Mouse (Mus musculus) CH12.LX (cell line): Measurements from ENCODE around the gene Idh3g. TPM values are rescaled to one million over a fixed set of nuclear protein-coding genes. Genes with fewer than 3 reads are reported as not detected.

ENCODE experiments used
- DNase-seq: peaks from one replicate; pipeline ENCODE4 v3.0.0-alpha.2; 2013; ENCODE audit errors: extremely low read depth
- H3K27ac ChIP-seq: 2 replicates; pipeline ENCODE4 v1.5.1; 2012; ENCODE audit warnings: low read depth, mild to moderate bottlenecking, control low read depth, moderate library complexity; ENCODE audit not compliant: insufficient read depth
- H3K27me3 ChIP-seq: replicated peaks from 2 replicates; pipeline ENCODE3; 2012; ENCODE audit warnings: inconsistent platforms
- H3K36me3 ChIP-seq, 2 experiments: replicated peaks in 1 of 2; 2 replicates each; pipeline versions ENCODE3 to v1.6.1; 2012; ENCODE audit warnings: inconsistent platforms in 1 of 2, low read length in 1 of 2, mild to moderate bottlenecking in 1 of 2, mixed read lengths in 1 of 2, moderate library complexity in 1 of 2; ENCODE audit not compliant: control insufficient read depth in 1 of 2, insufficient read depth in 1 of 2
- H3K4me1 ChIP-seq, 2 experiments: 2 replicates each; pipeline ENCODE4 v1.6.1; 2012; ENCODE audit warnings: inconsistent platforms in 1 of 2, moderate library complexity in 1 of 2; ENCODE audit not compliant: insufficient read depth in 2 of 2, control insufficient read depth in 1 of 2
- H3K4me2 ChIP-seq: 2 replicates; pipeline ENCODE4 v1.6.1; 2012; ENCODE audit warnings: low read depth, mild to moderate bottlenecking, control low read depth; ENCODE audit not compliant: poor library complexity, insufficient read depth, severe bottlenecking
- H3K4me3 ChIP-seq, 3 experiments: fragments of 150-350 bp in 1 of 3; sonication (generic) in 1 of 3; replicated peaks in 1 of 3; 2 replicates each; pipeline versions ENCODE3 to v1.5.1; 2011 to 2012; ENCODE audit warnings: low read depth in 2 of 3, low read length in 2 of 3, mild to moderate bottlenecking in 2 of 3, moderate library complexity in 2 of 3, control low read depth in 1 of 3, improper control_type of control experiment in 1 of 3, inconsistent platforms in 1 of 3, mixed read lengths in 1 of 3; ENCODE audit not compliant: poor library complexity in 1 of 3
- H3K79me2 ChIP-seq: replicated peaks from 2 replicates; pipeline ENCODE4 v1.6.1; 2012; ENCODE audit warnings: mild to moderate bottlenecking, moderate library complexity; ENCODE audit not compliant: control insufficient read depth, poor library complexity, insufficient read depth, severe bottlenecking; ENCODE audit errors: extremely low read depth
- H3K9ac ChIP-seq: 2 replicates; pipeline ENCODE4 v1.6.1; 2012; ENCODE audit warnings: low read depth, mild to moderate bottlenecking, control low read depth, moderate library complexity; ENCODE audit not compliant: insufficient read depth
- H3K9me3 ChIP-seq: replicated peaks from 2 replicates; pipeline ENCODE3; 2012; ENCODE audit warnings: low read length, inconsistent platforms, mixed read lengths
- BHLHE40 ChIP-seq: IDR thresholded peaks from 2 replicates; pipeline ENCODE4 v1.6.1; 2011; ENCODE audit warnings: mild to moderate bottlenecking, low read depth, low read length, improper control_type of control experiment
- CHD1 ChIP-seq: IDR thresholded peaks from 2 replicates; pipeline ENCODE4 v1.6.1; 2012; ENCODE audit warnings: low read depth, low read length, improper control_type of control experiment, inconsistent platforms
- CHD2 ChIP-seq: IDR thresholded peaks from 2 replicates; pipeline ENCODE4 v1.6.1; 2011; ENCODE audit warnings: low read length, improper control_type of control experiment
- GABPA ChIP-seq: IDR thresholded peaks from 2 replicates; pipeline ENCODE4 v1.6.1; 2012; ENCODE audit warnings: low read depth, low read length, improper control_type of control experiment, inconsistent platforms; ENCODE audit not compliant: insufficient replicate concordance
- IRF4 ChIP-seq: IDR thresholded peaks from 2 replicates; pipeline ENCODE4 v1.6.1; 2014; ENCODE audit warnings: low read depth, mild to moderate bottlenecking, inconsistent platforms, low read length, improper control_type of control experiment
- JUN ChIP-seq: IDR thresholded peaks from 2 replicates; pipeline ENCODE4 v1.6.1; 2011; ENCODE audit warnings: low read depth, mild to moderate bottlenecking, low read length, improper control_type of control experiment, moderate library complexity; ENCODE audit not compliant: insufficient read depth
- JUND ChIP-seq: conservative IDR thresholded peaks from 2 replicates; pipeline ENCODE4 v1.6.1; 2011; ENCODE audit warnings: low read depth, low read length, improper control_type of control experiment
- MAFK ChIP-seq: IDR thresholded peaks from 2 replicates; pipeline ENCODE4 v1.6.1; 2011; ENCODE audit warnings: low read length, improper control_type of control experiment; ENCODE audit not compliant: insufficient replicate concordance
- MAX ChIP-seq: IDR thresholded peaks from 2 replicates; pipeline ENCODE4 v1.6.1; 2011; ENCODE audit warnings: low read length, improper control_type of control experiment
- MEF2A ChIP-seq: IDR thresholded peaks from 2 replicates; pipeline ENCODE4 v1.6.1; 2014; ENCODE audit warnings: low read depth, mild to moderate bottlenecking, inconsistent platforms, low read length, improper control_type of control experiment, borderline replicate concordance
- MXI1 ChIP-seq: IDR thresholded peaks from 2 replicates; pipeline ENCODE4 v1.6.1; 2011; ENCODE audit warnings: mild to moderate bottlenecking, low read depth, low read length, improper control_type of control experiment
- MYC ChIP-seq: IDR thresholded peaks from 2 replicates; pipeline ENCODE4 v1.6.1; 2011; ENCODE audit warnings: low read depth, mild to moderate bottlenecking, improper control_type of control experiment, low read length
- POLR2AphosphoS2 ChIP-seq: IDR thresholded peaks from 2 replicates; pipeline ENCODE4 v1.6.1; 2011; ENCODE audit warnings: low read depth, low read length, improper control_type of control experiment
- RCOR1 ChIP-seq: conservative IDR thresholded peaks from 2 replicates; pipeline ENCODE4 v1.6.1; 2012; ENCODE audit warnings: low read depth, mild to moderate bottlenecking, inconsistent platforms, low read length, improper control_type of control experiment
- SIN3A ChIP-seq: IDR thresholded peaks from 2 replicates; pipeline ENCODE4 v1.6.1; 2012; ENCODE audit warnings: low read length, improper control_type of control experiment, inconsistent platforms
- SMC3 ChIP-seq: IDR thresholded peaks from 2 replicates; pipeline ENCODE4 v1.6.1; 2011; ENCODE audit warnings: low read depth, low read length, improper control_type of control experiment
- TCF12 ChIP-seq: IDR thresholded peaks from 2 replicates; pipeline ENCODE4 v1.6.1; 2014; ENCODE audit warnings: low read depth, mild to moderate bottlenecking, inconsistent platforms, low read length, improper control_type of control experiment
- UBTF ChIP-seq: IDR thresholded peaks from 2 replicates; pipeline ENCODE4 v1.6.1; 2012; ENCODE audit warnings: low read depth, mild to moderate bottlenecking, inconsistent platforms, low read length, improper control_type of control experiment, moderate library complexity
- ZC3H11A ChIP-seq: IDR thresholded peaks from 2 replicates; pipeline ENCODE4 v1.6.1; 2012; ENCODE audit warnings: low read depth, mild to moderate bottlenecking, inconsistent platforms, low read length, improper control_type of control experiment
- ZKSCAN1 ChIP-seq: IDR thresholded peaks from 2 replicates; pipeline ENCODE4 v1.6.1; 2012; ENCODE audit warnings: low read depth, inconsistent platforms, low read length, improper control_type of control experiment, borderline replicate concordance
- ZMIZ1 ChIP-seq: IDR thresholded peaks from 2 replicates; pipeline ENCODE4 v1.6.1; 2012; ENCODE audit warnings: low read depth, mild to moderate bottlenecking, inconsistent platforms, low read length, improper control_type of control experiment
- dilution Hi-C: fragments of 300-500 bp; cut with MboI; formaldehyde crosslinking; loops from 2 replicates; pipeline ENCODE4 v1.14.3; 2020; ENCODE audit warnings: low sequenced_read_pairs; ENCODE audit not compliant: extremely low pct_unique_long_range_greater_than_20kb, extremely low pct_ligation_motif_present
- in situ Hi-C: fragments of 300-500 bp; cut with MboI; formaldehyde crosslinking; loops from 3 replicates; pipeline ENCODE4 v1.14.3; 2019; ENCODE audit warnings: low sequenced_read_pairs, low pct_ligation_motif_present, low pct_unique_long_range_greater_than_20kb, mixed read lengths
- polyA plus RNA-seq: library from polyadenylated mRNA; unstranded; fragments of >175 nt; gene quantifications from 2 replicates; pipeline ENCODE4 v1.2.1, GENCODE M21; 2012; ENCODE audit warnings: low read depth; ENCODE audit not compliant: insufficient read length
- total RNA-seq, 2 experiments: library from RNA; depleted of rRNA; stranded (reverse); fragments of 300-350 nt in 1 of 2; fragments of >200 nt in 1 of 2; gene quantifications; 2 replicates each; pipeline ENCODE4 v1.2.3; 2012 to 2014

The Idh3g gene
- total and polyA plus RNA-seq, 3 experiments = 209 to 237 (median 219) TPM

DNA sequence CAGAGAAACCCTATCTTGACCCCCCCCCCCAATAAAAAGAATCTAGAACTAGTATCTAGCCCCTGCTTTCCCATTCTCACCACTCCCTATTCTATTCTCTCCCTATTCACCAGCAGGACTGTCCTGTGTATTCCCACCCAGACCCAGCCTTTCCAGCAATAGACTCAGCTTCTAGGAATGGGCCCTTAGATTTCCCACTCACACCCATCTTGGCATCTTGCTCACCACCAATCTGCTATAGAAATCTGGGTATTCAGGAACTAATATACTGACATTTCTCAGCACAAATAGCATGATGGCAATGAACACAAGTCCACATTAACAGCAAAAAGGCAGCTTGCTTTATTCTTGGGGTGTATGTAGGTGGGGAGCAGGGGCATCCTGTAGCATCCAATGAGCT is 6.3 kb upstream of the Idh3g start:
- DNase-seq = no peak
- no peak overlapping the region for H3K4me3 ChIP-seq
- no peaks in the 10 kb centered on the region for H3K27me3 ChIP-seq
- peaks cover 10% of the 10 kb centered on the region for H3K79me2 ChIP-seq
- no peak overlapping the region for H3K27ac ChIP-seq
- no peak overlapping the region for H3K9ac ChIP-seq
- in situ Hi-C loops = loop anchor here (25.0 kb wide), 1 partner anchor 594 kb away; the partner anchor contains the start of genes Fam3a and Ikbkg
- dilution Hi-C loops = no loop called here
- H3K9me3 ChIP-seq = no peaks in the 10 kb centered on the region
- no peak for TF ChIP-seq RCOR1
- no peak for TF ChIP-seq ZC3H11A
- no peak for TF ChIP-seq MAFK
- TF ChIP-seq MXI1 = no peak
- no peak for TF ChIP-seq SMC3
- TF ChIP-seq BHLHE40 = no peak
- TF ChIP-seq UBTF = no peak
- TF ChIP-seq MYC = no peak
- no peak for TF ChIP-seq MEF2A
- TF ChIP-seq TCF12 = no peak
- TF ChIP-seq JUN = no peak
- TF ChIP-seq CHD1 = no peak
- no peak for TF ChIP-seq ZKSCAN1
- TF ChIP-seq JUND = no peak
- TF ChIP-seq IRF4 = no peak
- TF ChIP-seq ZMIZ1 = no peak
- TF ChIP-seq POLR2AphosphoS2 = no peak
- no peak for TF ChIP-seq MAX
- no peak for TF ChIP-seq GABPA
- H3K4me2 ChIP-seq = no peak overlapping the region
- peaks cover 5 to 17% of the 10 kb centered on the region in 2 experiments; a peak in 2 of 4 replicates for H3K4me1 ChIP-seq
- H3K36me3 ChIP-seq = peaks cover 28 to 68% of the 10 kb centered on the region in 2 experiments

DNA sequence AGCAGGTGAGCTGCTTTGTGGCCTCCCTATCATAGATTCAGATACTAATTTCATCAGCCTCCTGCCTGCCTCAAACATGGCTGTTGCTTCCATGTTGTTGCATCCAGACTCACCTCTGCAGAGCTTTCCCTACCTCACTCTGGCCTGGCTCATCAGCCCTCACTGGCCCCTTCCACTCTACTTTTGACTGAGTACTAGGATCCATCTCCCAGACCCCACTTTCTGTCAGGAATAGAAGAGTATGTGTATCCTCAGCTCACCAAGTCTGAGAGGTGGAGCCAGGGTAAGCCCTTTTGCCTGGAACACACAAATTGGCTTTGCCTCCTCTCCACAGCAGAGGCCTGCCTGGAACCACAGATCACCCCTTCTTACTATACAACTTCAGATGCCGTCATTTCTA is 1.8 kb upstream of the Idh3g start:
- H3K36me3 ChIP-seq = peaks cover 26 to 48% of the 10 kb centered on the region in 2 experiments
- H3K4me3 ChIP-seq = peak overlapping the region; percentile 74 to 90 (median 80)
- dilution Hi-C loops = no loop called here

More for the DNA sequence above, 1.8 kb upstream of the Idh3g start:
- H3K4me2 ChIP-seq = peak overlapping the region; percentile 73
- no peak for DNase-seq
- peaks cover 6 to 33% of the 10 kb centered on the region in 2 experiments; a peak in 3 of 4 replicates for H3K4me1 ChIP-seq
- TF ChIP-seq SIN3A (no peak), CHD2 (no peak), JUN (no peak), BHLHE40 (no peak)
- H3K27ac ChIP-seq = no peak overlapping the region
- in situ Hi-C loops = loop anchor here (25.0 kb wide), 1 partner anchor 599 kb away; the partner anchor contains the start of genes Fam3a and Ikbkg
- no peaks in the 10 kb centered on the region for H3K27me3 ChIP-seq
- H3K79me2 ChIP-seq = peaks cover 44% of the 10 kb centered on the region
- H3K9me3 ChIP-seq = no peaks in the 10 kb centered on the region
- peak overlapping the region; percentile 91 for H3K9ac ChIP-seq
